Mouse (Mus musculus) liver, embryonic 14.5 days (tissue): Measurements from ENCODE around the gene 5031410I06Rik. TPM values are rescaled to one million over a fixed set of nuclear protein-coding genes. Genes with fewer than 3 reads are reported as not detected.
"Not testable (repeated sequence)": the region's sequence is repeated elsewhere in the genome, so short reads cannot be mapped to it uniquely, and the experiment has no call there.

Source experiments
- ATAC-seq: fragments of 200-750 bp; cut with Nextera tagmentation; 2 replicates; pipeline ENCODE4 v1.8.0; 2017; ENCODE audit warnings: moderate number of reproducible peaks, mild to moderate bottlenecking, moderate library complexity; ENCODE audit not compliant: insufficient read depth
- DNase-seq, 3 experiments: peaks; one replicate each; pipeline ENCODE4 v3.0.0-alpha.2; 2012 to 2013; ENCODE audit warnings: low read depth in 3 of 3, low spot score in 3 of 3
- H3K27ac ChIP-seq: fragments of 300-500 bp; sonication (generic); 2 replicates; pipeline ENCODE4 v1.5.1; 2014; ENCODE audit warnings: moderate library complexity, mild to moderate bottlenecking, control low read depth, inconsistent platforms
- H3K27me3 ChIP-seq: fragments of 300-500 bp; sonication (generic); 2 replicates; pipeline ENCODE4 v1.6.1; 2014; ENCODE audit warnings: mild to moderate bottlenecking, low read length, moderate library complexity; ENCODE audit not compliant: control insufficient read depth, insufficient read depth
- H3K36me3 ChIP-seq: fragments of 300-500 bp; sonication (generic); replicated peaks from 2 replicates; pipeline ENCODE4 v1.6.1; 2014; ENCODE audit warnings: low read depth; ENCODE audit not compliant: control insufficient read depth, insufficient read depth
- H3K4me1 ChIP-seq, 2 experiments: fragments of 200-500 bp in 1 of 2; fragments of 300-500 bp in 1 of 2; sonication (generic) in 1 of 2; replicated peaks; 2 replicates each; pipeline ENCODE4 v1.6.1; 2012 to 2014; ENCODE audit warnings: antibody characterized with exemption in 1 of 2, inconsistent platforms in 1 of 2, low read length in 1 of 2; ENCODE audit not compliant: control insufficient read depth in 2 of 2, insufficient read depth in 2 of 2
- H3K4me2 ChIP-seq: fragments of 300-500 bp; sonication (generic); 2 replicates; pipeline ENCODE4 v1.6.1; 2014; ENCODE audit warnings: low read depth, mild to moderate bottlenecking, control low read depth, moderate library complexity
- H3K4me3 ChIP-seq, 2 experiments: fragments of 200-500 bp in 1 of 2; fragments of 300-500 bp in 1 of 2; sonication (generic) in 1 of 2; 2 replicates each; pipeline ENCODE4 v1.5.1; 2012 to 2014; ENCODE audit warnings: low read depth in 2 of 2, low read length in 2 of 2, mild to moderate bottlenecking in 2 of 2, control low read depth in 1 of 2, inconsistent platforms in 1 of 2, moderate library complexity in 1 of 2; ENCODE audit not compliant: insufficient read depth in 1 of 2
- H3K9ac ChIP-seq: fragments of 300-500 bp; sonication (generic); replicated peaks from 2 replicates; pipeline ENCODE4 v1.6.1; 2014; ENCODE audit warnings: mild to moderate bottlenecking, control low read depth, moderate library complexity
- H3K9me3 ChIP-seq: fragments of 300-500 bp; sonication (generic); 2 replicates; pipeline ENCODE4 v1.6.1; 2016; ENCODE audit warnings: low read length, mixed read lengths; ENCODE audit not compliant: control insufficient read depth
- CTCF ChIP-seq: IDR thresholded peaks from 2 replicates; pipeline ENCODE4 v1.5.1; 2016; ENCODE audit warnings: antibody characterized with exemption, low read depth, control low read depth
- EP300 ChIP-seq: IDR thresholded peaks from 2 replicates; pipeline ENCODE4 v1.6.1; 2016; ENCODE audit warnings: antibody characterized with exemption, low read depth
- WGBS: fragments of 180-500 bp; shearing (Covaris S2); extraction: QIAGEN DNeasy Blood & Tissue Kit; methylation state at CpG from one replicate; pipeline ENCODE4 v1.1.7; 2014; ENCODE audit not compliant: insufficient replicate concordance; 5-methylcytosine and 5-hydroxymethylcytosine counted together
- polyA plus RNA-seq, 2 experiments: library from polyadenylated mRNA; depleted of rRNA in 1 of 2; stranded (reverse) in 1 of 2; unstranded in 1 of 2; fragments of >200 nt; fragmentation: Nextera tagmentation in 1 of 2; extraction: Ambion mirVana in 1 of 2; gene quantifications; 2 replicates each; pipeline versions ENCODE4 v1.2.1 to v1.2.3; 2012 to 2014

Gene 5031410I06Rik
- polyA plus RNA-seq (2012; rRNA removed) (not detected in 2 replicates), polyA plus RNA-seq (2014; fragmentation: Nextera tagmentation; extraction: Ambion mirVana) (not detected in 2 replicates)

DNA sequence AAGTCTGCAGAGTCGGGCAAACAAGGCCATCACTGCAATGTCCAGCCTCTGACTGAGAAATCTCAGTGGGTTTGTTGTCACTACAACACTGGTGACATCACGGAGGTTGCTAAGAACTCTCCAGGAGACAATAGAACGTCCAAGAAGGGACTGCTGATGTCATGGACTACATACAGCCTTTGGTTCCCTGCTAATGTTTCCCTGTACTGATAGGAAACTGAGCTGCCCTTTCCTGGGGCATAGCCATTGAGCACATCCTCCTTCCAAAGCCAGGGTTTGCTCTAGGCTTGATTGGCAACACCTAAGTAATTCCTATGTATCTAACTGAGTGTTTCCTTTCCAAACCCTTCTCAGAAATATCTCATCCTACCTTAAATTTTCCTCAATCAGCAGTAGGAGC lies at the start of gene 5031410I06Rik:
5031410I06Rik (minus strand) TSS at position 101 of the 400 bp plus-strand sequence.
- WGBS = no CpG with 5 or more reads among the region's 3 CpGs
- not testable (repeated sequence) for H3K27ac ChIP-seq, H3K9me3 ChIP-seq, H3K4me1 ChIP-seq, H3K4me2 ChIP-seq, DNase-seq, H3K4me3 ChIP-seq, H3K9ac ChIP-seq, H3K36me3 ChIP-seq, H3K27me3 ChIP-seq, ATAC-seq

DNA sequence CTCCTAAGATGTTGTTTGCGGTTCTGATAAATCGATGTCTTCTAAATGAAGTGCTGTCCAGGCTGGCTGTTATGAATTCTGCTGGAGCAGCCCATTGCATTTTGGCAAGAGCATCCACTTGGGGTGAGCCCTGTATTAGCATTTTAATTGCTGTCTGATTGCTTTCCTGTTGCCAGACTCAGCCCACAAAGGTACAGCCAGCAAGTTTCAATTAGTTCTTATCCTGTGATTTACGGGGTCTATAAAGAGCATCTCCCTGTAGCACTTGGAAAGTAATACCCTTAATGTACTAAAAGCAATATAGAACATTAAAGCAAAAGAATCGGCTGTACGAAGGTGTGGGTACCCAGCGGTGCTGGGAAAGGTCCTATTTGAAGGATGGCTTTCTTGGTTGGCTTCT lies 37.7 kb upstream of the 5031410I06Rik start:
- WGBS = 67% methylated on average over 6 of the region's 6 CpGs
- Histone ChIP-seq H3K4me1 (no peaks in the 10 kb centered on the region), H3K9ac (no peak overlapping the region), H3K9me3 (no peaks in the 10 kb centered on the region), H3K27ac (no peak overlapping the region), H3K4me3 (no peak overlapping the region), H3K27me3 (no peaks in the 10 kb centered on the region), H3K4me2 (no peak overlapping the region), H3K36me3 (no peaks in the 10 kb centered on the region)
- no peak for ATAC-seq
- DNase-seq = no peak
- TF ChIP-seq CTCF = no peak
- TF ChIP-seq EP300 = no peak

DNA sequence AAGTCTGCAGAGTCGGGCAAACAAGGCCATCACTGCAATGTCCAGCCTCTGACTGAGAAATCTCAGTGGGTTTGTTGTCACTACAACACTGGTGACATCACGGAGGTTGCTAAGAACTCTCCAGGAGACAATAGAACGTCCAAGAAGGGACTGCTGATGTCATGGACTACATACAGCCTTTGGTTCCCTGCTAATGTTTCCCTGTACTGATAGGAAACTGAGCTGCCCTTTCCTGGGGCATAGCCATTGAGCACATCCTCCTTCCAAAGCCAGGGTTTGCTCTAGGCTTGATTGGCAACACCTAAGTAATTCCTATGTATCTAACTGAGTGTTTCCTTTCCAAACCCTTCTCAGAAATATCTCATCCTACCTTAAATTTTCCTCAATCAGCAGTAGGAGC lies 16.2 kb upstream of the 5031410I06Rik start, which contains the start of gene Gm10220:
Gm10220 (minus strand) TSS at position 101 of the 400 bp plus-strand sequence.
- H3K27me3 ChIP-seq, H3K4me2 ChIP-seq, H3K9me3 ChIP-seq, H3K4me1 ChIP-seq, H3K4me3 ChIP-seq, H3K27ac ChIP-seq, ATAC-seq, H3K36me3 ChIP-seq, H3K9ac ChIP-seq, DNase-seq: not testable (repeated sequence)
- WGBS = no CpG with 5 or more reads among the region's 3 CpGs

DNA sequence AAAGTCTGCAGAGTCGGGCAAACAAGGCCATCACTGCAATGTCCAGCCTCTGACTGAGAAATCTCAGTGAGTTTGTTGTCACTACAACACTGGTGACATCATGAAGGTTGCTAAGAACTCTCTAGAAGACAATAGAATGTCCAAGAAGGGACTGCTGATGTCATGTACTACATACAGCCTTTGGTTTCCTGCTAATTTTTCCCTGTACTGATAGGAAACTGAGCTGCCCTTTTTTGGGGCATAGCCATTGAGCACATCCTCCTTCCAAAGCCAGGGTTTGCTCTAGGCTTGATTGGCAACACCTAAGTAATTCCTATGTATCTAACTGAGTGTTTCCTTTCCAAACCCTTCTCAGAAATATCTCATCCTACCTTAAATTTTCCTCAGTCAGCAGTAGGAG lies 16.0 kb downstream of the 5031410I06Rik start, which contains the start of gene Gm10471:
Gm10471 (minus strand) TSS at position 101 of the 400 bp plus-strand sequence.
- H3K27me3 ChIP-seq, H3K36me3 ChIP-seq, H3K27ac ChIP-seq, H3K9me3 ChIP-seq, H3K4me1 ChIP-seq, H3K4me3 ChIP-seq, H3K4me2 ChIP-seq, H3K9ac ChIP-seq, DNase-seq, ATAC-seq: not testable (repeated sequence)
- 19% methylated on average over 1 of the region's 1 CpGs for WGBS

DNA sequence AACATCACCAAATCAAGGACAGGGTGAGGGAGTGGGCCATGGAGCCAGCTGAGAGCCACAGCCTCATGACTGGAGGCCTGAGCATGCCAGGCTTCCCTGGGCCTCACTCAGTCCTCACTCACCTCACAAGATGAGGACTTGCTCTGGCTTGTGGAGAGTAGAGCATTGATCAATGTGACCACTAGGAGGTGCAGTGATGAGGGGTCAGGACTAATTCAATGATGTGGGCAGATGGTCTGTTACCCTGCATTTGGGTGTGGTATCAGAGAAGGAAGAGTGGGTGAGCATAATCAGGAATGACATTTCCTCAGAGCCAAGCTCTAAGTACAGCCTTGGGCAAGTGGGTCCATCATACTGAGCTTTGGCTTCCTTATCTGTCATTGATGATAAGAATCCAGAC lies 26.1 kb downstream of the 5031410I06Rik start:
- not testable (repeated sequence) for H3K4me1 ChIP-seq, H3K9me3 ChIP-seq, H3K4me2 ChIP-seq, DNase-seq, H3K36me3 ChIP-seq, H3K27ac ChIP-seq, ATAC-seq, H3K4me3 ChIP-seq, H3K9ac ChIP-seq, H3K27me3 ChIP-seq

DNA sequence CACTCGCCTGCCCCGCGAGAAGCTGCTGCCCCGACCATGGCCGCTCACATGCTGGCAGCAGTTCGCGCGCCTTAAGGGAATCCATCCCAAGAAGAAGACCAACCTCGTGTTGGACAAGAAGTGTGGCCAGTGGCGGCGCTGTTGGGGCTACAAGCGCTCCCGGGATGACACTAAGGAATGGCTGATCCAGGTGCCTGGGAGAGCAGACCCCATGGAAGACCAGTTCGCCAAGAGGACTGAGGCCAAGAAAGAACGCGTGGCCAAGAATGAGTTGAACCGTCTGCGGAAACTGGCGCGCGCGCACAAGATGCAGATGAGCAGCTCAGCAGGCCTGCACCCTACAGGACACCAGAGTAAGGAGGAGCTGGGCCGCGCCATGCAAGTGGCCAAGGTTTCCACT lies 34.4 kb downstream of the 5031410I06Rik start:
- Histone ChIP-seq H3K27ac (no peak overlapping the region), H3K9me3 (no peaks in the 10 kb centered on the region), H3K27me3 (no peaks in the 10 kb centered on the region), H3K4me3 (no peak overlapping the region), H3K9ac (no peak overlapping the region), H3K4me1 (no peaks in the 10 kb centered on the region), H3K4me2 (no peak overlapping the region), H3K36me3 (no peaks in the 10 kb centered on the region)
- 77% methylated on average over 24 of the region's 24 CpGs for WGBS
- TF ChIP-seq EP300 (no peak), CTCF (no peak)
- ATAC-seq (no peak), DNase-seq (no peak)

DNA sequence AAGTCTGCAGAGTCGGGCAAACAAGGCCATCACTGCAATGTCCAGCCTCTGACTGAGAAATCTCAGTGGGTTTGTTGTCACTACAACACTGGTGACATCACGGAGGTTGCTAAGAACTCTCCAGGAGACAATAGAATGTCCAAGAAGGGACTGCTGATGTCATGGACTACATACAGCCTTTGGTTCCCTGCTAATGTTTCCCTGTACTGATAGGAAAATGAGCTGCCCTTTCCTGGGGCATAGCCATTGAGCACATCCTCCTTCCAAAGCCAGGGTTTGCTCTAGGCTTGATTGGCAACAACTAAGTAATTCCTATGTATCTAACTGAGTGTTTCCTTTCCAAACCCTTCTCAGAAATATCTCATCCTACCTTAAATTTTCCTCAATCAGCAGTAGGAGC lies 46.7 kb downstream of the 5031410I06Rik start, which contains the start of gene Gm7347:
Gm7347 (minus strand) TSS at position 101 of the 400 bp plus-strand sequence.
- WGBS = no CpG with 5 or more reads among the region's 2 CpGs
- H3K4me2 ChIP-seq, ATAC-seq, H3K4me1 ChIP-seq, DNase-seq, H3K9ac ChIP-seq, H3K27me3 ChIP-seq, H3K9me3 ChIP-seq, H3K27ac ChIP-seq, H3K4me3 ChIP-seq, H3K36me3 ChIP-seq: not testable (repeated sequence)
